Comparison of ENCODE assay signal across 23 mouse cellular contexts in the genomic region with DNA sequence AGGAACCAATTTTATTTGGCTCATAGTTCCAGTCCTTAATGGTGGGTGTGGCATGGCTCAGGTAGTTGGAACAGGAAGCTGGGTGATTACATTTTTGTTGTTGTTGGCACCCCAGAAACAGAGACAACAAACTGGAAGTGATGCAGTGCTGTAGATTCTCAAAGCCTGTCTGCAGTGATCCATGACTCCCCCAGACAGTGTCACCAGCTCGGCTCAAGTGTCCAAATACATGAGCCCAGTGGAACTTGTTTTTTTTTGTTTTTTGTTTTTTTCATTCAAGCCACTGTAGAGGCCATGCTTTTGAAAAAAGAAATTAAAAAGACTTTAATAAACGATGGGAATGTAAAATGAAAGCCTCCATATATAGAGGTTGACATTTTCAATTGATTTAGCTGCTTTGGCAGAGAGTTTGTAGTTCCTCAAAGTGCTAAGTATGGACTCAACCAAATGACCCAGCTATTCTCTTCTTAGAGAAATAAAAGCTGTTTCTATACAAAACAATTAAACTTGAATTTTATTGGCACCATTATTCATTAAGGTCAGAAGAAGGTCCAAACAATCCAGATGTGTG.
"Had no signal": no experiment of that assay in that cellular context is flagged by ENCODE, and none has a peak within 500 bp of the region (broad histone marks: within the 10 kb centered on the region; RNA-seq: fewer than 3 reads in every experiment).

No protein-coding gene starts in this region.

- H3K9ac ChIP-seq: forebrain, postnatal 0 days; heart, embryonic 13.5 days; heart, embryonic 15.5 days; hindbrain, embryonic 13.5 days; hindbrain, embryonic 15.5 days; limb, embryonic 13.5 days; limb, embryonic 15.5 days; liver, embryonic 12.5 days; liver, embryonic 14.5 days had no signal

- H3K27me3 ChIP-seq: heart, embryonic 13.5 days; heart, embryonic 15.5 days; hindbrain, embryonic 13.5 days; hindbrain, embryonic 15.5 days; limb, embryonic 13.5 days; limb, embryonic 15.5 days; liver, embryonic 12.5 days had no signal

- H3K36me3 ChIP-seq: heart, embryonic 13.5 days; heart, embryonic 15.5 days; hindbrain, embryonic 13.5 days; limb, embryonic 15.5 days had no signal

- H3K4me1 ChIP-seq: heart, embryonic 15.5 days; hindbrain, embryonic 13.5 days; hindbrain, embryonic 15.5 days; limb, embryonic 13.5 days; limb, embryonic 15.5 days; liver, embryonic 12.5 days had no signal

- H3K27ac ChIP-seq: heart, adult 2 months; heart, embryonic 13.5 days; heart, embryonic 15.5 days; hindbrain, embryonic 13.5 days; hindbrain, embryonic 15.5 days; hindbrain, postnatal 0 days; limb, embryonic 13.5 days; limb, embryonic 15.5 days; liver, embryonic 12.5 days; liver, embryonic 14.5 days had no signal

- ATAC-seq: forebrain, postnatal 0 days; hindbrain, postnatal 0 days; intestine, embryonic 16.5 days; liver, embryonic 12.5 days had no signal

- DNase-seq: forebrain, postnatal 0 days; gastrocnemius, postnatal 14 days; gastrocnemius, postnatal 36 days; heart, adult 11 months; heart, adult 2 months; heart, postnatal 14 days; heart, postnatal 36 days; kidney, adult 11 months; kidney, adult 9 months; layer of hippocampus, adult 9-11 months; layer of hippocampus, postnatal 36 days; left cerebral cortex, postnatal 4 days had no signal

- H3K4me2 ChIP-seq: heart, embryonic 11.5 days; heart, embryonic 13.5 days; heart, embryonic 15.5 days; hindbrain, embryonic 13.5 days; hindbrain, embryonic 15.5 days; limb, embryonic 13.5 days; limb, embryonic 15.5 days; liver, embryonic 12.5 days had no signal

- H3K4me3 ChIP-seq: heart, adult 2 months; heart, embryonic 13.5 days; heart, embryonic 15.5 days; hindbrain, embryonic 13.5 days; hindbrain, embryonic 15.5 days; limb, embryonic 13.5 days; limb, embryonic 15.5 days; liver, embryonic 12.5 days had no signal

- H3K9me3 ChIP-seq: heart, embryonic 13.5 days; heart, embryonic 15.5 days; hindbrain, embryonic 13.5 days; hindbrain, embryonic 15.5 days; limb, embryonic 13.5 days; limb, embryonic 15.5 days; liver, embryonic 12.5 days had no signal
